Mouse (Mus musculus) liver, embryonic 12.5 days (tissue): ENCODE data around the gene Trp53i11. TPM values are rescaled to one million over a fixed set of nuclear protein-coding genes. Genes with fewer than 3 reads are reported as not detected.

ENCODE experiments used
- ATAC-seq: fragments of 200-750 bp; cut with Nextera tagmentation; 2 replicates; pipeline ENCODE4 v1.8.0; 2017; ENCODE audit warnings: moderate number of reproducible peaks, mild to moderate bottlenecking, moderate library complexity
- H3K27ac ChIP-seq: fragments of 300-500 bp; sonication (generic); 2 replicates; pipeline ENCODE4 v1.5.1; 2016; ENCODE audit warnings: mild to moderate bottlenecking
- H3K27me3 ChIP-seq: fragments of 300-500 bp; sonication (generic); replicated peaks from 2 replicates; pipeline ENCODE4 v1.6.1; 2016; ENCODE audit warnings: mild to moderate bottlenecking, moderate library complexity
- H3K36me3 ChIP-seq: fragments of 300-500 bp; sonication (generic); 2 replicates; pipeline ENCODE4 v1.6.1; 2016; ENCODE audit warnings: mild to moderate bottlenecking, moderate library complexity
- H3K4me1 ChIP-seq: fragments of 300-500 bp; sonication (generic); 2 replicates; pipeline ENCODE4 v1.6.1; 2016
- H3K4me2 ChIP-seq: fragments of 300-500 bp; sonication (generic); 2 replicates; pipeline ENCODE4 v1.6.1; 2016; ENCODE audit warnings: mild to moderate bottlenecking, moderate library complexity
- H3K4me3 ChIP-seq: fragments of 300-500 bp; sonication (generic); 2 replicates; pipeline ENCODE4 v1.5.1; 2016; ENCODE audit warnings: mild to moderate bottlenecking, moderate library complexity
- H3K9ac ChIP-seq: fragments of 300-500 bp; sonication (generic); 2 replicates; pipeline ENCODE4 v1.6.1; 2016; ENCODE audit warnings: mild to moderate bottlenecking, moderate library complexity
- H3K9me3 ChIP-seq: fragments of 300-500 bp; sonication (generic); replicated peaks from 2 replicates; pipeline ENCODE4 v1.6.1; 2016; ENCODE audit warnings: mild to moderate bottlenecking, moderate library complexity
- WGBS: fragments of 180-500 bp; shearing (Covaris S2); methylation state at CpG from one replicate; pipeline ENCODE4 v1.1.7; 2016; ENCODE audit not compliant: insufficient replicate concordance; 5-methylcytosine and 5-hydroxymethylcytosine counted together
- polyA plus RNA-seq: library from polyadenylated mRNA; unstranded; fragments of >200 nt; fragmentation: Nextera tagmentation; extraction: Ambion mirVana; gene quantifications from 2 replicates; pipeline ENCODE4 v1.2.1, GENCODE M21; 2016

The Trp53i11 gene
- polyA plus RNA-seq, 1 experiment from 2014 or later, result 2.6 TPM

- Histone ChIP-seq H3K36me3 (no peaks in the 10 kb centered on the region), H3K27me3 (no peaks in the 10 kb centered on the region), H3K4me1 (no peaks in the 10 kb centered on the region; the same call in 1 of the 2 replicates), H3K4me2 (no peak overlapping the region), H3K9ac (no peak overlapping the region), H3K27ac (no peak overlapping the region), H3K9me3 (no peaks in the 10 kb centered on the region), H3K4me3 (no peak overlapping the region)
- 31% methylated on average over 20 of the region's 20 CpGs for WGBS
- ATAC-seq, result 0 out of 2 replicates have a peak, but pooled peaks have one; percentile 19
Measured at GRCm38 (mm10) chr2:93226606-93227595, 39.6 kb downstream of the Trp53i11 start.

- Histone ChIP-seq H3K4me1 (no peaks in the 10 kb centered on the region; the same call in 1 of the 2 replicates), H3K4me2 (no peak overlapping the region), H3K27ac (no peak overlapping the region), H3K4me3 (no peak overlapping the region), H3K36me3 (no peaks in the 10 kb centered on the region), H3K9me3 (no peaks in the 10 kb centered on the region), H3K9ac (no peak overlapping the region), H3K27me3 (no peaks in the 10 kb centered on the region)
- ATAC-seq, result no peak
- 63% methylated on average over 9 of the region's 9 CpGs for WGBS
Measured at GRCm38 (mm10) chr2:93227713-93228479, 40.5 kb downstream of the Trp53i11 start.

GRCm38 (mm10) chr2:93228480-93228824, 41.1 kb downstream of the Trp53i11 start:
- Histone ChIP-seq H3K4me1 (no peaks in the 10 kb centered on the region; the same call in 1 of the 2 replicates), H3K27ac (no peak overlapping the region)

GRCm38 (mm10) chr2:93232141-93232540, 44.8 kb downstream of the Trp53i11 start:
- H3K4me2 ChIP-seq, result no peak overlapping the region
- no peak overlapping the region for H3K9ac ChIP-seq
- H3K4me1 ChIP-seq, result no peaks in the 10 kb centered on the region
- 33% methylated on average over 1 of the region's 1 CpGs for WGBS
- ATAC-seq, result no peak
- no peak overlapping the region for H3K4me3 ChIP-seq
- H3K36me3 ChIP-seq, result no peaks in the 10 kb centered on the region
- H3K9me3 ChIP-seq, result no peaks in the 10 kb centered on the region
- no peak overlapping the region for H3K27ac ChIP-seq
- H3K27me3 ChIP-seq, result no peaks in the 10 kb centered on the region

More at GRCm38 (mm10) chr2:93228480-93228824, 41.1 kb downstream of the Trp53i11 start:
- Histone ChIP-seq H3K9me3 (no peaks in the 10 kb centered on the region), H3K36me3 (no peaks in the 10 kb centered on the region), H3K27me3 (no peaks in the 10 kb centered on the region), H3K9ac (no peak overlapping the region), H3K4me2 (no peak overlapping the region), H3K4me3 (no peak overlapping the region)
- 40% methylated on average over 5 of the region's 5 CpGs for WGBS
- ATAC-seq, result no peak

- H3K9me3 ChIP-seq, result no peaks in the 10 kb centered on the region
- 50% methylated on average over 1 of the region's 1 CpGs for WGBS
- no peak overlapping the region for H3K4me2 ChIP-seq
- no peak for ATAC-seq
- H3K27ac ChIP-seq, result no peak overlapping the region
- H3K36me3 ChIP-seq, result no peaks in the 10 kb centered on the region
- no peak overlapping the region for H3K4me3 ChIP-seq
- H3K4me1 ChIP-seq, result peaks cover 4% of the 10 kb centered on the region; the same call in 1 of the 2 replicates
- no peaks in the 10 kb centered on the region for H3K27me3 ChIP-seq
- H3K9ac ChIP-seq, result no peak overlapping the region
Measured at GRCm38 (mm10) chr2:93237055-93237454, 49.7 kb downstream of the Trp53i11 start.

- Histone ChIP-seq H3K9ac (no peak overlapping the region), H3K27me3 (no peaks in the 10 kb centered on the region), H3K4me2 (no peak overlapping the region), H3K4me1 (peaks cover 4% of the 10 kb centered on the region; the same call in 1 of the 2 replicates), H3K27ac (no peak overlapping the region), H3K9me3 (no peaks in the 10 kb centered on the region), H3K4me3 (no peak overlapping the region), H3K36me3 (no peaks in the 10 kb centered on the region)
- no peak for ATAC-seq
- 67% methylated on average over 6 of the region's 6 CpGs for WGBS
Measured at GRCm38 (mm10) chr2:93238864-93239263, 51.5 kb downstream of the Trp53i11 start.

GRCm38 (mm10) chr2:93242166-93242565, 54.8 kb downstream of the Trp53i11 start:
- H3K9ac ChIP-seq, result no peak overlapping the region
- peaks cover 4% of the 10 kb centered on the region; the same call in 1 of the 2 replicates for H3K4me1 ChIP-seq
- 65% methylated on average over 5 of the region's 5 CpGs for WGBS

GRCm38 (mm10) chr2:93243439-93244089, 56.2 kb downstream of the Trp53i11 start:
- no peak for ATAC-seq
- H3K4me1 ChIP-seq, result no peaks in the 10 kb centered on the region
- WGBS, result 81% methylated on average over 10 of the region's 11 CpGs
- no peak overlapping the region for H3K4me3 ChIP-seq
- no peaks in the 10 kb centered on the region for H3K9me3 ChIP-seq
- no peaks in the 10 kb centered on the region for H3K27me3 ChIP-seq
- no peaks in the 10 kb centered on the region for H3K36me3 ChIP-seq
- no peak overlapping the region for H3K4me2 ChIP-seq
- no peak overlapping the region for H3K27ac ChIP-seq
- no peak overlapping the region for H3K9ac ChIP-seq

More at GRCm38 (mm10) chr2:93242166-93242565, 54.8 kb downstream of the Trp53i11 start:
- Histone ChIP-seq H3K27ac (no peak overlapping the region), H3K9me3 (no peaks in the 10 kb centered on the region), H3K36me3 (no peaks in the 10 kb centered on the region), H3K27me3 (no peaks in the 10 kb centered on the region), H3K4me3 (no peak overlapping the region), H3K4me2 (no peak overlapping the region)
- no peak for ATAC-seq

GRCm38 (mm10) chr2:93244090-93244443, 56.7 kb downstream of the Trp53i11 start:
- Histone ChIP-seq H3K4me3 (no peak overlapping the region), H3K27ac (no peak overlapping the region), H3K9me3 (no peaks in the 10 kb centered on the region), H3K27me3 (no peaks in the 10 kb centered on the region), H3K4me1 (no peaks in the 10 kb centered on the region), H3K9ac (no peak overlapping the region), H3K4me2 (no peak overlapping the region), H3K36me3 (no peaks in the 10 kb centered on the region)
- 62% methylated on average over 8 of the region's 8 CpGs for WGBS
- no peak for ATAC-seq

- no peak for ATAC-seq
- H3K9me3 ChIP-seq, result no peaks in the 10 kb centered on the region
- 70% methylated on average over 6 of the region's 6 CpGs for WGBS
- H3K36me3 ChIP-seq, result no peaks in the 10 kb centered on the region
- no peak overlapping the region for H3K4me2 ChIP-seq
- no peak overlapping the region for H3K27ac ChIP-seq
- H3K9ac ChIP-seq, result no peak overlapping the region
- no peaks in the 10 kb centered on the region for H3K4me1 ChIP-seq
- H3K4me3 ChIP-seq, result no peak overlapping the region
- no peaks in the 10 kb centered on the region for H3K27me3 ChIP-seq
Measured at GRCm38 (mm10) chr2:93249058-93249457, 61.7 kb downstream of the Trp53i11 start.

GRCm38 (mm10) chr2:93250611-93251010, 63.3 kb downstream of the Trp53i11 start:
- no peak overlapping the region for H3K4me2 ChIP-seq
- H3K9ac ChIP-seq, result no peak overlapping the region
- WGBS, result 79% methylated on average over 7 of the region's 7 CpGs
- no peaks in the 10 kb centered on the region for H3K9me3 ChIP-seq
- H3K27ac ChIP-seq, result no peak overlapping the region
- no peaks in the 10 kb centered on the region for H3K4me1 ChIP-seq
- no peak for ATAC-seq
- no peak overlapping the region for H3K4me3 ChIP-seq
- H3K27me3 ChIP-seq, result no peaks in the 10 kb centered on the region
- no peaks in the 10 kb centered on the region for H3K36me3 ChIP-seq
